Mouse (Mus musculus) brain, embryonic 14.5 days (tissue): ENCODE measurements around the gene Gdap1l1.

Experiments used
- CTCF ChIP-seq: fragments of 200-500 bp; IDR thresholded peaks from 2 replicates; pipeline ENCODE4 v1.5.1; 2012; ENCODE audit warnings: inconsistent platforms, mild to moderate bottlenecking, moderate library complexity, borderline replicate concordance; ENCODE audit not compliant: insufficient read depth, insufficient read length; ENCODE audit errors: extremely low read depth
- POLR2A ChIP-seq: fragments of 200-500 bp; IDR thresholded peaks from 2 replicates; pipeline ENCODE4 v1.6.1; 2012; ENCODE audit warnings: mild to moderate bottlenecking, inconsistent platforms, borderline replicate concordance; ENCODE audit not compliant: poor library complexity, insufficient read depth, insufficient read length, severe bottlenecking; ENCODE audit errors: extremely low read depth

GRCm38 (mm10) chr2:163469711-163470110, 31.4 kb downstream of the Gdap1l1 start:
- TF ChIP-seq CTCF (no peak), POLR2A (no peak)
